Mouse (Mus musculus): ENCODE results near the gene Narfl.
"Not testable (repeated sequence)": the region's sequence is repeated elsewhere in the genome, so short reads cannot be mapped to it uniquely, and the experiment has no call there.

Narfl gene

DNA sequence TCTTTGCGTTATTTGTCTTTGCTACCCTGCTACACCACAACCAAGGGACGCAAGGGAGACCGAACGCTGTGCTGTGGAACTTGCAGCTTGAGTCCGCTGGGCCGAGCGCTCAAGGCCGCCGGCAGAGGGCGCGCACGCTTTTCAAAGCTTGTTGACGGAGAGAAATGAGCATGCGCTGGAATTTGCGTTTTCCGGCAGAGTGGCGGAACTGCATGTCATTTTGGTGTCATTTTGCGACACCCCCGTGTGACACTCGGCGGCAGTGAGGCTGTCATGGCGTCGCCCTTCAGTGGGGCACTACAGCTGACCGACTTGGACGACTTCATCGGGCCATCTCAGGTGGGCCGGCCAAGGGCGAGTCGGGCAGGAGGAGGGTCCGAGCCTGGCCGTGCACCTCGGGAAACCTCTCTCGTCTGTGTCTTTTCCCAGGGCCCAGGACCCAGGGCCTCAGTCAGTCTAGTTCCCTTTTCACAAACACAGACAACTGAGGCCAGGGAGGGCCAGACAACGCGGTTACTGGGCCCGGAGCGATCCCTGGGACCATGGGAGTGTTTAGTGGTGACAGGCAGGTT lies at the start of gene Narfl:
TSS of gene Narfl (plus strand) at position 228 of the 572 bp plus-strand sequence.
- DNase-seq (ENCODE audit: low read depth, low spot score), result peak; percentile 97

GRCm38 (mm10) chr17:25723919-25724318 lies 49.7 kb upstream of the Narfl start:
- DNase-seq (ENCODE audit: low read depth, low spot score), result no peak

DNA sequence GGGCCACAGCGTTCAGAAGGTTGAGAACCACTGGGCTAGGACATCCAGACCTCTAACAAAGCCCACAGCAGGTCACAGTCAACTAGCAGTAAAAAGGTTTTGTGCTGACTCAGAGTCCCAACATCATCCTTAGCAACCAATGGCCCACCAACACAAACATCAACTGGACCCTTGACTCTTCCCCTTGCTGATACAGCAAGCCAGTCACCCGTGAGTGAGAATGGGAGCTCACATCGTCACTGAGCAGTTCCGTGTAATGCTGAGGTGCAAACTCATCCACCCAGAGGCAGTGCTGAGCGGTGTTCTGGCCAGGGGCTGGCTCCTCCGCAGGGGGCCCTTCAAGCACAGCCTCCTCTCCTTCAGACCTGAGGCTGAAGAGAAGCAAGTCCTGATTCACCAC lies 48.3 kb upstream of the Narfl start:
- DNase-seq (ENCODE audit: low read depth, low spot score), result no peak

GRCm38 (mm10) chr17:25727265-25728008 lies 46.1 kb upstream of the Narfl start, which contains the start of the genes Chtf18 and Rpusd1:
Gene Chtf18, minus strand, starts transcription at chr17:25727419.
Gene Rpusd1, plus strand, starts transcription at chr17:25727670.
- DNase-seq (ENCODE audit: low read depth, low spot score), result peak; percentile 99

DNA sequence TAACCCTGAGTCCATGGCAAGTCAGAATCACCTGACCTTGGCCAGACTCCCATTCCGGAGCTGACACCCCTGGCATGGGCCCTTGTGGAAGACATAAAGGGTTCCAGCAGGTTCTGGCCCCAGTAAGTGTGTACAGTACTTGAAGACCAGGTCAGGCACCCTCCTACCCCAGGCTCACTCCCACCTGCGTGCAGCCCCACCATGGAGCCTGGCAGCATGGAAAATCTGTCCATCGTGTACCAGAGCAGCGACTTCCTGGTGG lies 45.6 kb upstream of the Narfl start:
- no peak for DNase-seq (ENCODE audit: low read depth, low spot score)

- peak; percentile 74 for DNase-seq (ENCODE audit: low read depth, low spot score)
Measured at GRCm38 (mm10) chr17:25732082-25732481, 41.5 kb upstream of the Narfl start.

GRCm38 (mm10) chr17:25735246-25735645 lies 38.3 kb upstream of the Narfl start:
- no peak for DNase-seq (ENCODE audit: low read depth, low spot score)

GRCm38 (mm10) chr17:25735745-25736144 lies 37.8 kb upstream of the Narfl start, which contains the start of gene Mslnl:
Gene Mslnl, plus strand, starts transcription at chr17:25736042.
- no peak for DNase-seq (ENCODE audit: low read depth, low spot score)

DNA sequence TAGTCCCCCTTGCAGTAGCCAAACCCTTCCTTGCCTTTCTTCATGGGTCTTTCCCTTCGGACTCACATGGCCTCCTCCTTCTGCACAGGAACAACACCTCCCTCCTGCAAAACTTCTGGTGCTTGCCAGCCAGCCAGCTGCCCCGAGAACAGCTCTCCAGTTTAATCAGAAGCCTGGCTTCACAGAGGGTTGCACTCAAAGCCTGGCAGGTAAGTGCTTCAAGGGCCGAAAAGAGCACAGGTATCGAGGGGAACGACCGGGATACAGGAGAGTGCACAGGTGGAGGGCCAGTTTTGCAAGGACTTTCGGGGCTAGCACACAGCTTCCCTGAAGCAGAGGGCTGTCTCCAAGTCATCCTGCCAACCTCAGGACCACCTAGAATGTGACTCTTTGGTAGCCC lies 34.7 kb upstream of the Narfl start:
- no peak for DNase-seq (ENCODE audit: low read depth, low spot score)

DNA sequence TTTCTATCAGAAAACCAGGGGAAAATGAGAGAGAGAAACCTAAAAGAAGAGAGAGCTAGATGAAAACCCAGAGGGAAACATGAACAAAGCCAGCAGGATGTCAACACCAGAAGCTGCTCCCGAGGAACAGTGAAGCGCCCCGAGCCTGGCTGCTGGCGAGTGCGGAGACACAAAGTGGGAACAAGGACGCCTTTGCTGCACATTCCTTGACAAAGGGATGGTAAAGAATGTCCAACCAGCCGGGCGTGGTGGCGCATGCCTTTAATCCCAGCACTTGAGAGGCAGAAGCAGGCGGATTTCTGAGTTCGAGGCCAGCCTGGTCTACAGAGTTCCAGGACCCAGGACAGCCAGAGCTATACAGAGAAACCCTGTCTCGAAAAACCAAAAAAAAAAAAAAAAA lies 32.1 kb upstream of the Narfl start:
- not testable (repeated sequence) for DNase-seq (ENCODE audit: low read depth, low spot score)

GRCm38 (mm10) chr17:25743831-25744230 lies 29.7 kb upstream of the Narfl start:
- no peak for DNase-seq (ENCODE audit: low read depth, low spot score)

DNA sequence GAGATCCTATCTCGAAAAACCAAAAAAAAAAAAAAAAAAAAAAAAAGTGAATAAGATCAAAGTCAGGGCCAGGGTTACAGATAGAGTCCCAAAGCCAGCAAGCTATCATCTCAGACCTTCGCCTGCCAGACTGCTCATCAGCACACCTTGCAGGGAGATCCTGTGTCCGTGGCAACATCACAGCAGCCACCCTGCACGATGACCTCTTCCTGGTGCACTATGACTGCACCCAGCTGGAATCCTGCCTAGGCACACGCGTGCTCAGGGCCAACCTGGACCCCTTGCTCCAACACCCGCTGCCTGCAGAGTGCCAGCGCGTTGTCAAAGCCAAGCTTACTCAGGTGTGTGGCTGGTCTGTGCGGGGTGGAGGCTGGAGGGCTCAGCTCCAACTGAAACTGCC lies 29.3 kb upstream of the Narfl start:
- DNase-seq (ENCODE audit: low read depth, low spot score), result no peak

- DNase-seq (ENCODE audit: low read depth, low spot score), result no peak
Measured at GRCm38 (mm10) chr17:25748238-25748637, 25.3 kb upstream of the Narfl start.

DNA sequence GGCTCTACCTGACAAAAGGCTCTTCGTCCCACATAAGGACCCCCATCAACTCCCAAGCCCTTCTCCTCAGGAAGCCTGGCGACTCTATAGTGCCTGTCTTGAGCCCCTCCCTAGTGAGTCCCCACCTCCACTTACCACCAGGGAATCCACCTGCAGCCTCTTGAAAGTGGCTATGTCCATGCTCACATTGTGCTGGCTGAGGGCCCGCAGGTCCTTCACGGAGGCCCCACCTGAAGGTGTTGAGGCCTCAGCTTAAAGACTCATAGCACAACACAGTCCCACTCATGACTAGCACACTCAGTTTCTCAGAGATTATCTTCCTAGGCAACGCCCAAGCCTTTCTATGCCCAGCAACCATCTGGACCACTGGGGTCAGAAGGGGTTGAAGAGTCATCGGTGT lies 24.3 kb upstream of the Narfl start:
- no peak for DNase-seq (ENCODE audit: low read depth, low spot score)

DNA sequence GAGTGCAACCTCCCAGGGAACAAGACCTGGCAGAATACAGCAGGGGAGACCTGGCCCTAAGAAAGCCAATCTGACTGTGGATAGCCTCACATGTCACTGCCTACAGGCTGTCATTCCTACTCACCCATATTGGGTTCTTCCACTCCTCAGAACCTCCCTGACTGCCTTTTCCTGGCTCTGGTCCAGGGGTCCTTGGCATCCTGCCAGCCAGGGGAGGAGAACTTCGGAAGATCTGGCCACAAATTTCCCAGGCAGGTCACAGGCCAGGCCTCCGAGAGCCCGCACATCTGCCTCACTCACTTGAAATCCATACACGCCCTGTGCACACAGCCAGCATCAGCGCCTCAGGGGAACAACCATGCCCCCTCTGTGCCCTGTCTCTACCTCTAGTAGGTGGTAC lies 22.1 kb upstream of the Narfl start:
- no peak for DNase-seq (ENCODE audit: low read depth, low spot score)

DNA sequence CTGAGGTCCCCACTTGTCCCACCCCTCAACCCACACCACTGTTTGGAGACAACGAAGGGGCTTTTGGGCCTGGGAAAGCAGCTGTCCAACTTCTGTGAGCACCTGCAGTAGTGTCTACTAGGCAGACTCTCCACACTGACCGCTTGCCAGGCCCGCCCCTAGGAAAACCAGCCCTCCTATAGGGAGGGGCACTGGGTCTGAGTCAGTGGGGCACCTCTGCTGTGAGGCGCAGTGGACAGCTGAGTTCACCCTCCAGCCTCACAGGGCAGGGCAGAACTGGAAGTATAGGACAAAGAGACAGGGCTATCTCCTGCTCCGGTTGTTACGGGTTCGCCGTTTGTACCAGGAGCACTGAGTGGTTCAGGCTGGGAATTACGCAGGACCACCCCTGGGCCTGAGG lies 19.3 kb upstream of the Narfl start, which contains the start of gene Msln:
TSS of gene Msln (minus strand) at position 138 of the 400 bp plus-strand sequence.
- DNase-seq (ENCODE audit: low read depth, low spot score), result no peak

DNA sequence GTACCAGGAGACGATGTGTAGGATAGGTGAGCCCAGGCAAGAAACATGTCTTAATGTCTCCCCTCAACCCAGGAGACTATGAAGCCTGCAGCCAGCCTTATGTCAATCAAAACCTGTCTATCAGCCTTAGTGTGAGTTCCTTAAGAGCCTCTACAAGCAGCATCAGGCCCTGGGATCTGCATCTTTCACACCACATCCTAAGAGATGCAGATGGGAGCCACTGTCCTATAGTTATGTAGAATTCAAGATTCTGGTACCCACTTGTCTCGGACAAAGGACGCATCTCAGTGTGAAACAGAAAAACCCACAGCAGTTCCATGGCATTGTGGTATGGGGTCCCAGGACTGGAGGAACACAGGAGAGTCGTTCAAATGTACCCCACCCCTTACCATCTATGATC lies 18.5 kb upstream of the Narfl start:
- no peak for DNase-seq (ENCODE audit: low read depth, low spot score)

DNA sequence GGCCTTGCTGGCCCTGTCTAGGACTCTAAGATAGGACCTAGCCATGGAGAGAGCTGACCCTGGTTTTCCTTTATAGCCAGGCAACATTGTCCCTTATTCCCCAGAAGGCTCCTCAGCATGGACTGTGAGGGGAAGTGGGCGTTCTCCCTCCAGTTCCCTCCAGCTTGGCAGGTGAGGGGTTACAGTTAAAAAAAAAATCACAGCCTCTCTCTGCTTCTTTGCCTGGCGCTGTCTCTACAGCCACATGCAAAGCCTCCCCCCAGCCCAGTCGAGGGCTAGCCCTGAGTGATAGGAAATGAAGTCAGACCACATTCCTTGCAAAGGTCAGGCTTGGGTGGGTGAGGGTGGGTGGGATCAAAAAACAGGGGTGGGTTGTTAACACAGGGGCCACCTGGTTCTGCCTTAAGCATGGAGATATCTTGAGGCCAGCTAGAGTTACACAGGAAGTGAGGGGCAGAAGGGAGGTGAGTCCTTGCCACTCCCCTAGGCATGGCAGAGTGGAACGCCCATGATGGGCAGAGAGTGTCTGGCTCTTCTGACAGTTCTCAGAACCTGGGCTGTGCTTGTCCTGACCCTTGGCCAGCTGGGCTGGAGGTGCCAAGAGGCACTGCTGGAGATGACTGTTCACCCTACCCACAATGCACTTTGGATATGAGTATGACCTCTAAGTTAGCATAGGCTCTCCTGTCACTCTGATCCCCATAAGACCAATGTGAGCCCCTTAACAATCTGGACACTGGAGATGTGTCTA lies 17.8 kb upstream of the Narfl start:
- DNase-seq (ENCODE audit: low read depth, low spot score), result no peak

GRCm38 (mm10) chr17:25756378-25757242 lies 17.0 kb upstream of the Narfl start:
- no peak for DNase-seq (ENCODE audit: low read depth, low spot score)

DNA sequence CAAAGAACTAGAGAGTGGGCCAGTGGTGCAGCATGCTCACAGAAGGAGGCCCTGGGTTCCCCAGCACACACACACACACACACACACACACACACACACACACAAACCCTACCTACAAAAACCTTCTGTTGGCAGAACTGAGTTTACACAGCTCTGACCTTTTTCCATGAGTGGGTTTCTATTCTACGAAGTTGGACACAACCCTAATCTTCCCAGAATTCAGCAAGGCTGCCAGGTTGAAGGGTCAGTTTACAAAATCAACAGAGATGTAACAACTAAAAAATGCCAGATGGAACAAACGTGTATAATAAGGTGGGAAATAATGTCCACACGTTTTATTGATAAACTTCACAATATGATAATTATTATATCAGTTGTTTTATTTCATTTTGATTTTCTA lies 15.9 kb upstream of the Narfl start:
- DNase-seq (ENCODE audit: low read depth, low spot score), result no peak

- DNase-seq (ENCODE audit: low read depth, low spot score), result no peak
Measured at GRCm38 (mm10) chr17:25760148-25760547, 13.4 kb upstream of the Narfl start.

GRCm38 (mm10) chr17:25761561-25761970 lies 12.0 kb upstream of the Narfl start:
- no peak for DNase-seq (ENCODE audit: low read depth, low spot score)
